ENCODE assay signal across 9 mouse cellular contexts in genomic region chr9:107343146-107343943, GRCm38 (mm10). TPM values are rescaled to one million over a fixed set of nuclear protein-coding genes. Genes with fewer than 3 reads are reported as not detected.
DNase-seq lines count a peak whose midpoint lies in the region; ATAC-seq and TF ChIP-seq lines count a peak whose summit lies in the region.
"Had no signal": no experiment of that assay in that cellular context is flagged by ENCODE, and none has a peak within 500 bp of the region (broad histone marks: within the 10 kb centered on the region; RNA-seq: fewer than 3 reads in every experiment).

No protein-coding gene starts in this region.

- DNase-seq in heart, postnatal 4 days, result peak; percentile 62
- DNase-seq in heart, postnatal 25 days (ENCODE audit: low spot score), result no peak
- peak; percentile 85 for DNase-seq in adipocyte (ENCODE audit: low spot score)
- peak; percentile 25 for DNase-seq in brain, embryonic 14.5 days (ENCODE audit: low read depth)
- peak; percentile 96 for DNase-seq in cerebellum, postnatal 36 days
- DNase-seq in embryo, embryonic 9.5 days (ENCODE audit: extremely low spot score), result no peak

- TF ChIP-seq POLR2A in brain, embryonic 14.5 days (IDR thresholded peaks at IDR 0.05; ENCODE audit: borderline replicate concordance, extremely low read depth, insufficient read depth, insufficient read length, poor library complexity, severe bottlenecking), result no peak

- intact Hi-C loops in heart, postnatal 25 days (cut with DNase I), result no loop called here

- ATAC-seq in CD4-positive, CD25-positive, alpha-beta regulatory T cell, adult 4 months, result no peak

- no peak for TF ChIP-seq CTCF in brain, embryonic 14.5 days (IDR thresholded peaks at IDR 0.05; ENCODE audit: borderline replicate concordance, extremely low read depth, insufficient read depth, insufficient read length)

RNA-seq across cellular contexts. Expression of gene 6430571L13Rik, which starts 2.9 kb away (rescaled TPM):
- 1 to 10 TPM; 4.6 to 5.8 TPM for total RNA-seq in heart, postnatal 4 days (2021)
- 1 to 10 TPM; 4.8 to 5.9 TPM for total RNA-seq in heart, postnatal 25 days (2021)
- polyA plus RNA-seq in brain, embryonic 14.5 days (2012; rRNA removed), result 6.2 and 8.6 TPM in 2 replicates
- polyA plus RNA-seq in CD4-positive, CD25-positive, alpha-beta regulatory T cell, adult 4 months (2017; shearing (Covaris generic)), result 1 to 10 TPM; 1.8 to 3.0 TPM
- total RNA-seq: megakaryocyte, adult 5-6 weeks had no signal

RNA-seq across cellular contexts. Expression of gene Hemk1, which starts 5.2 kb away (rescaled TPM):
- total RNA-seq in heart, postnatal 4 days (2021), result 10 to 100 TPM; 13.0 to 15.0 TPM
- total RNA-seq in heart, postnatal 25 days (2021), result 10 to 100 TPM; 23.0 to 26.9 TPM
- polyA plus RNA-seq in brain, embryonic 14.5 days (2012; rRNA removed), result 29.5 and 35.9 TPM in 2 replicates
- polyA plus RNA-seq in CD4-positive, CD25-positive, alpha-beta regulatory T cell, adult 4 months (2017; shearing (Covaris generic)), result 10 to 100 TPM; 27.8 to 29.1 TPM

RNA-seq across cellular contexts. Expression of gene Cish, which starts 47.5 kb away (rescaled TPM):
- 100 to 1,000 TPM; 146 to 176 TPM for total RNA-seq in heart, postnatal 4 days (2021)
- 100 to 1,000 TPM; 122 to 198 TPM for total RNA-seq in heart, postnatal 25 days (2021)
- polyA plus RNA-seq in brain, embryonic 14.5 days (2012; rRNA removed), result 8.7 and 9.2 TPM in 2 replicates
- polyA plus RNA-seq in CD4-positive, CD25-positive, alpha-beta regulatory T cell, adult 4 months (2017; shearing (Covaris generic)), result 100 to 1,000 TPM; 102 to 161 TPM

RNA-seq across cellular contexts. Expression of gene Mapkapk3, which starts 53.7 kb away (rescaled TPM):
- total RNA-seq in heart, postnatal 4 days (2021), result 10 to 100 TPM; 18.3 to 18.9 TPM
- total RNA-seq in heart, postnatal 25 days (2021), result 10 to 100 TPM; 28.3 to 30.9 TPM
- 2.6 and 3.3 TPM in 2 replicates for polyA plus RNA-seq in brain, embryonic 14.5 days (2012; rRNA removed)
- polyA plus RNA-seq in CD4-positive, CD25-positive, alpha-beta regulatory T cell, adult 4 months (2017; shearing (Covaris generic)), result 10 to 100 TPM; 52.7 to 58.5 TPM

RNA-seq across cellular contexts. Expression of gene Cacna2d2, which starts 56.1 kb away (rescaled TPM):
- 10 to 100 TPM; 21.2 to 23.1 TPM for total RNA-seq in heart, postnatal 4 days (2021)
- 10 to 100 TPM; 12.3 to 13.4 TPM for total RNA-seq in heart, postnatal 25 days (2021)
- polyA plus RNA-seq in brain, embryonic 14.5 days (2012; rRNA removed), result 105 and 143 TPM in 2 replicates
- polyA plus RNA-seq in CD4-positive, CD25-positive, alpha-beta regulatory T cell, adult 4 months (2017; shearing (Covaris generic)), result under 1 TPM; 0.52 to 0.73 TPM
- polyA plus RNA-seq: liver, embryonic 16.5 days had no signal

Comparison
In these comparisons a context has a peak if more than half of its experiments do, and no peak if none do; other contexts are left out.
1. DNase-seq: peak in heart, postnatal 4 days (single experiment), adipocyte (single experiment), brain, embryonic 14.5 days (single experiment) and cerebellum, postnatal 36 days (2 of 2); none in heart, postnatal 25 days (single experiment) and embryo, embryonic 9.5 days (single experiment).